Mouse (Mus musculus) ES-E14 (cell line): Measurements from ENCODE around the gene Per3. TPM values are rescaled to one million over a fixed set of nuclear protein-coding genes. Genes with fewer than 3 reads are reported as not detected.

Experiments
- DNase-seq: peaks from one replicate; pipeline ENCODE4 v3.0.0-alpha.2; 2013; ENCODE audit warnings: low read depth, low spot score
- H3K27ac ChIP-seq: 2 replicates; pipeline ENCODE4 v1.5.1; 2012; ENCODE audit warnings: low read depth, mild to moderate bottlenecking, low read length, moderate library complexity, mixed read lengths; ENCODE audit not compliant: poor library complexity, insufficient read depth, severe bottlenecking
- H3K36me3 ChIP-seq: 2 replicates; pipeline ENCODE4 v1.6.1; 2012; ENCODE audit warnings: mild to moderate bottlenecking, low read length, moderate library complexity, mixed read lengths; ENCODE audit not compliant: control insufficient read depth, poor library complexity, insufficient read depth, severe bottlenecking
- H3K4me1 ChIP-seq, 2 experiments: fragments of 150-350 bp in 1 of 2; sonication (generic) in 1 of 2; 2 replicates each; pipeline ENCODE4 v1.6.1; 2012; ENCODE audit warnings: low read length in 2 of 2, mild to moderate bottlenecking in 1 of 2, mixed read lengths in 1 of 2; ENCODE audit not compliant: control insufficient read depth in 2 of 2, insufficient read depth in 2 of 2, poor library complexity in 1 of 2
- H3K4me3 ChIP-seq, 2 experiments: fragments of 150-350 bp in 1 of 2; sonication (generic) in 1 of 2; 2 replicates each; pipeline ENCODE4 v1.5.1; 2012; ENCODE audit warnings: low read length in 2 of 2, low read depth in 1 of 2, mild to moderate bottlenecking in 1 of 2, mixed read lengths in 1 of 2; ENCODE audit not compliant: insufficient read depth in 1 of 2, poor library complexity in 1 of 2, severe bottlenecking in 1 of 2
- H3K9ac ChIP-seq: 2 replicates; pipeline ENCODE4 v1.6.1; 2012; ENCODE audit warnings: low read depth, mild to moderate bottlenecking, low read length, mixed read lengths; ENCODE audit not compliant: poor library complexity, insufficient read depth, severe bottlenecking
- H3K9me3 ChIP-seq: fragments of 150-350 bp; sonication (generic); 2 replicates; pipeline ENCODE4 v1.6.1; 2012; ENCODE audit warnings: low read depth, mild to moderate bottlenecking, low read length; ENCODE audit not compliant: control insufficient read depth, insufficient read depth
- CHD2 ChIP-seq: IDR thresholded peaks from 2 replicates; pipeline ENCODE4 v1.6.1; 2014; ENCODE audit warnings: mild to moderate bottlenecking, low read depth, low read length, inconsistent platforms
- HCFC1 ChIP-seq: IDR thresholded peaks from 2 replicates; pipeline ENCODE4 v1.6.1; 2012; ENCODE audit warnings: low read length, inconsistent platforms, borderline replicate concordance; ENCODE audit not compliant: insufficient read depth
- MAFK ChIP-seq: IDR thresholded peaks from 2 replicates; pipeline ENCODE4 v1.6.1; 2014; ENCODE audit warnings: mild to moderate bottlenecking, low read depth, low read length, inconsistent platforms; ENCODE audit not compliant: insufficient read depth
- ZC3H11A ChIP-seq: IDR thresholded peaks from 2 replicates; pipeline ENCODE4 v1.6.1; 2012; ENCODE audit warnings: low read depth, mild to moderate bottlenecking, inconsistent platforms, low read length, borderline replicate concordance
- ZNF384 ChIP-seq: IDR thresholded peaks from 2 replicates; pipeline ENCODE4 v1.6.1; 2012; ENCODE audit warnings: low read depth, low read length, inconsistent platforms
- in situ Hi-C, 2 experiments: fragments of 600-800 bp; cut with MboI; formaldehyde crosslinking; loops; one replicate each; pipeline ENCODE4 v1.15.1; 2025; ENCODE audit warnings: low sequenced_read_pairs in 2 of 2, inconsistent platforms in 1 of 2; ENCODE audit not compliant: unreplicated experiment in 2 of 2
- total RNA-seq: library from RNA; depleted of rRNA; stranded (reverse); fragments of 300-350 nt; gene quantifications from 2 replicates; pipeline ENCODE4 v1.2.3, GENCODE M21; 2012

Per3 gene
- total RNA-seq, 1 experiment = 2.4 TPM

- Histone ChIP-seq H3K4me3 (no peak overlapping the region), H3K4me1 (peaks cover 0 to 2% of the 10 kb centered on the region in 2 experiments; a peak in 2 of 4 replicates), H3K9ac (no peak overlapping the region), H3K36me3 (peaks cover 18% of the 10 kb centered on the region; the same call in 1 of the 2 replicates), H3K9me3 (no peaks in the 10 kb centered on the region), H3K27ac (no peak overlapping the region)
- in situ Hi-C loops = no loop called here
- DNase-seq = no peak
- TF ChIP-seq HCFC1 (no peak), MAFK (no peak), ZNF384 (no peak), ZC3H11A (no peak), CHD2 (no peak)
Observed at GRCm38 (mm10) chr4:151083027-151083426, 38.6 kb upstream of the Per3 start.

- H3K36me3 ChIP-seq = peaks cover 22% of the 10 kb centered on the region; the same call in 1 of the 2 replicates
- TF ChIP-seq CHD2 (no peak), ZC3H11A (no peak), MAFK (no peak), HCFC1 (no peak), ZNF384 (no peak)
- H3K4me3 ChIP-seq = no peak overlapping the region
- DNase-seq = no peak
- in situ Hi-C loops = no loop called here
- peaks cover 0 to 2% of the 10 kb centered on the region in 2 experiments; a peak in 2 of 4 replicates for H3K4me1 ChIP-seq
- no peak overlapping the region for H3K27ac ChIP-seq
- no peak overlapping the region for H3K9ac ChIP-seq
- no peaks in the 10 kb centered on the region for H3K9me3 ChIP-seq
Observed at GRCm38 (mm10) chr4:151081977-151082376, 37.5 kb upstream of the Per3 start.

GRCm38 (mm10) chr4:151081355-151081754, 36.9 kb upstream of the Per3 start:
- Histone ChIP-seq H3K27ac (no peak overlapping the region), H3K4me1 (peaks cover 0 to 2% of the 10 kb centered on the region in 2 experiments; a peak in 2 of 4 replicates), H3K9me3 (no peaks in the 10 kb centered on the region), H3K36me3 (peaks cover 23% of the 10 kb centered on the region; the same call in 1 of the 2 replicates), H3K4me3 (no peak overlapping the region), H3K9ac (no peak overlapping the region)
- DNase-seq = no peak
- TF ChIP-seq MAFK (no peak), CHD2 (no peak), ZC3H11A (no peak), ZNF384 (no peak), HCFC1 (no peak)
- in situ Hi-C loops = no loop called here

GRCm38 (mm10) chr4:151074817-151075216, 30.4 kb upstream of the Per3 start:
- Histone ChIP-seq H3K4me1 (no peaks in the 10 kb centered on the region), H3K9ac (no peak overlapping the region), H3K9me3 (no peaks in the 10 kb centered on the region), H3K36me3 (peaks cover 15% of the 10 kb centered on the region; the same call in 1 of the 2 replicates), H3K27ac (no peak overlapping the region), H3K4me3 (no peak overlapping the region)
- no peak for TF ChIP-seq MAFK
- no peak for DNase-seq
- in situ Hi-C loops = loop anchor here in 1 of 2 experiments (5.0 kb wide), 1 partner anchor 67 kb away; no protein-coding TSS in a partner anchor

- Histone ChIP-seq H3K4me1 (no peaks in the 10 kb centered on the region), H3K36me3 (peaks cover 12% of the 10 kb centered on the region; the same call in 1 of the 2 replicates), H3K9ac (no peak overlapping the region), H3K4me3 (no peak overlapping the region), H3K27ac (no peak overlapping the region), H3K9me3 (no peaks in the 10 kb centered on the region)
- in situ Hi-C loops = loop anchor here in 1 of 2 experiments (5.0 kb wide), 1 partner anchor 69 kb away; no protein-coding TSS in a partner anchor
- no peak for TF ChIP-seq ZNF384
- TF ChIP-seq ZC3H11A = no peak
- TF ChIP-seq MAFK = no peak
- no peak for TF ChIP-seq CHD2
- peak; percentile 58 for DNase-seq
Observed at GRCm38 (mm10) chr4:151073108-151073744, 28.8 kb upstream of the Per3 start.
